Mouse (Mus musculus): ENCODE measurements around the gene Chtop. TPM values are rescaled to one million over a fixed set of nuclear protein-coding genes. Genes with fewer than 3 reads are reported as not detected.

Chtop gene
- polyA plus RNA-seq, 1 experiment from 2014 or later, result 169 TPM

DNA sequence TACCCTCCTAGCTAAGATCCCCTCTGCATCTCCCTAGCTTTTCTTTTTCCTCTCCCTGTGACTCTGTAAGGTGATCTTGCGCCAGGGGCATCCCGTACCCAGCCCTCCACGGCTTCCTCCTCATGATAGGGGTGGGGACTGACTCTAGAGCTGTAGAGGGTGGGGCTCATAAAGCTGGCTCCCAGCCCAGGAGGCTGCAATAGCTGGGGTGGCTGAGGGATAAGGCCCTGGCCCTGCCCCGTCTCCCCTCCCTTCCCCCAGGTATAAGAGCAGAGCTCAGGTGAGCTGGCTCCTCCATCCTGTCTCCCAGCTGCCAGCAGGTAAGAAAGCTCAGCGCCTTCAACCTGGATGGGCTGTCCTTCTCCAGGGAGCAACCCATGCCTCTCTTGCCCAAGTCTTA lies 17.3 kb upstream of the Chtop start, which contains the start of gene S100a14:
Gene S100a14, plus strand, starts transcription at position 277 of the 400 bp plus-strand sequence.
- H3K27ac ChIP-seq (replicated peaks), result no peak within 1 kb of the TSS
- H3K4me2 ChIP-seq, result no peak within 1 kb of the TSS
- H3K36me3 ChIP-seq, result no peaks in the 10 kb centered on the region
- no peaks in the 10 kb centered on the region for H3K27me3 ChIP-seq (replicated peaks)
- H3K9ac ChIP-seq (replicated peaks), result no peak within 1 kb of the TSS
- H3K9me3 ChIP-seq (replicated peaks), result no peaks in the 10 kb centered on the region
- WGBS, result 75% methylated on average over 5 of the region's 5 CpGs
- no peak within 1 kb of the TSS for H3K4me3 ChIP-seq (replicated peaks)
- ATAC-seq (ENCODE audit: low FRiP score), result no peak
- no peaks in the 10 kb centered on the region for H3K4me1 ChIP-seq

DNA sequence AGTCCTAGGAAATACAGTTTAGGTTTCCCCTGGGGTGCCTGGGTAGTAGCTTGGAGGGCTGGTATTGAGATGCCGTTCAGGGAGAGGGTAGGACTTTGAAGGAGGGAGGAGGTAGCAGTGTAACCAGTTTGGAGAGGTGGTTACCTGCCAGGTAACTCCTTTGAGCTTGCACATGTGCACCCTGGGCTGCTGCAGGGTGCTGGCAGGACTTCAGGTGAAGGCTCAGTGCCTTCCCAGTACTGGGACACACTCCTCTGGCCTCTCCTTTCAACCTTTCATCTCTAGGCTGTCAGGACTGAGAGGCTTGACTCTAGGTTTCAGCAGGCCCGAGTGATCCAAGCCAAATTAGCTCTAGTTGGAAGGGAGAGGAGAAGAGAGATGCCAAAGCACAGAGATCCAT lies 16.8 kb upstream of the Chtop start:
- no peaks in the 10 kb centered on the region for H3K9me3 ChIP-seq (replicated peaks)
- no peaks in the 10 kb centered on the region for H3K27me3 ChIP-seq (replicated peaks)
- H3K9ac ChIP-seq (replicated peaks), result no peak overlapping the region
- no peak for ATAC-seq (ENCODE audit: low FRiP score)
- H3K4me2 ChIP-seq, result no peak overlapping the region
- H3K36me3 ChIP-seq, result no peaks in the 10 kb centered on the region
- H3K4me3 ChIP-seq (replicated peaks), result no peak overlapping the region
- H3K27ac ChIP-seq (replicated peaks), result no peak overlapping the region
- no peaks in the 10 kb centered on the region for H3K4me1 ChIP-seq
- 77% methylated on average over 2 of the region's 2 CpGs for WGBS

DNA sequence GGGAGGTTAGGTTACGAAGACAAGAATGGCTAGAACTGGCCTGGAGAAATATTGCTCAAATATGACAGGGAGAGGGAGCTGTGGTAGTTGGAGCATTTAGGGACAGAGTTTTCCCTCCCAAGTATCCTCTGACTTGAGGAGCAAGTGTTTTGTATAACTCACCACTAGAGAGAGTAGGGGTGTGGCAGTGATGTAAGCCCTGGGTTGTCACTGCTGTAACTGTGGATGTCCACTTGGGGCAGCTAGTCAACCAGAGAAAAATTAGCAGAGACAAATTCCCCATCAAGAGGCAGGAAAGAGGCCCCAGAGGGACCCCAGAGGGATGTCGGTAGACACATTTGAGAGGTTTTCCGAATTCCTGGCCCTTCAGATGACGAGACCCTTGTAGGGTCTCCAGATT lies 16.1 kb upstream of the Chtop start:
- ATAC-seq (ENCODE audit: low FRiP score), result no peak
- Histone ChIP-seq H3K4me1 (no peaks in the 10 kb centered on the region), H3K4me3 (replicated peaks) (no peak overlapping the region), H3K9me3 (replicated peaks) (no peaks in the 10 kb centered on the region), H3K9ac (replicated peaks) (no peak overlapping the region), H3K27ac (replicated peaks) (no peak overlapping the region), H3K36me3 (no peaks in the 10 kb centered on the region), H3K27me3 (replicated peaks) (no peaks in the 10 kb centered on the region), H3K4me2 (no peak overlapping the region)
- 73% methylated on average over 4 of the region's 4 CpGs for WGBS

DNA sequence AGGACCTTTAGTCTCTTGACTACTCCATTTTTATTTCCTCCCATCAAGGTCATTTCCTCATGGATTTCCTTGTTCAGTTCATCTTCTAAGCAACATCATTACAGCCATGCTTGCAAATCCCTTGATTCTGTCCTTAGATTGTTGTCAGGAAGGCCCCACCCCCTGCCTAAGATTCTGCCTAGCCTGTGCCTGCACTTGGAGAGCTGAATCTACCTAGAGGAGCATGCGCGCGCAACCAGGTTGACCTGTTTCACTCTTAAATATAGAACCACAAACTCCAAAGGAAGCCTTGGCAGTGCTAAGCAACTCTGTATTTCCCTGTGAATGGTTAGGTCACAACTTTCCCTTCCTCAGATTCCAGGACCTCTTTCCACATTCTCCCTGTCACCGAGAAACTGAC lies 8.4 kb upstream of the Chtop start:
- peaks cover 18% of the 10 kb centered on the region for H3K4me1 ChIP-seq
- no peak overlapping the region for H3K9ac ChIP-seq (replicated peaks)
- no peaks in the 10 kb centered on the region for H3K36me3 ChIP-seq
- peaks cover 27% of the 10 kb centered on the region for H3K27me3 ChIP-seq (replicated peaks)
- no peak for ATAC-seq (ENCODE audit: low FRiP score)
- WGBS, result 83% methylated on average over 4 of the region's 4 CpGs
- H3K9me3 ChIP-seq (replicated peaks), result no peaks in the 10 kb centered on the region
- H3K4me2 ChIP-seq, result no peak overlapping the region
- no peak overlapping the region for H3K27ac ChIP-seq (replicated peaks)
- H3K4me3 ChIP-seq (replicated peaks), result no peak overlapping the region

DNA sequence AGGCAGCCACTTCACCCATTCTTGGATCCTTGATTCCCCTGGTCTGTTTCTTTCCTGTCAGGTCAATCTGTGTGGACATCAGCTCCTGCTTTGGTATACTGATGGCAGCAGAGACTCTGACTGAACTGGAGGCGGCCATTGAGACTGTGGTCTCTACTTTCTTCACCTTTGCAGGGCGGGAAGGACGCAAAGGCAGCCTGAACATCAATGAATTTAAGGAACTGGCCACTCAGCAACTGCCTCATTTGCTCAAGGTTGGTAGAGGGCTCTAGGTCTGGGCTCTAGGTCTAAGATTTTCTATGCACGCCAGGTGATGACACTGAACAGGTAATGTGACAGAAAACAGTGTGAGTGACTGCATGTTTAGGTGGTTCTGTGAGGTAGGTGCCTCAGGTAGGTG lies 6.5 kb upstream of the Chtop start:
- H3K27me3 ChIP-seq (replicated peaks), result peaks cover 29% of the 10 kb centered on the region
- 91% methylated on average over 4 of the region's 4 CpGs for WGBS
- no peak overlapping the region for H3K4me3 ChIP-seq (replicated peaks)
- H3K9ac ChIP-seq (replicated peaks), result no peak overlapping the region
- H3K9me3 ChIP-seq (replicated peaks), result no peaks in the 10 kb centered on the region
- ATAC-seq (ENCODE audit: low FRiP score), result no peak
- H3K4me2 ChIP-seq, result no peak overlapping the region
- H3K36me3 ChIP-seq, result no peaks in the 10 kb centered on the region
- peaks cover 18% of the 10 kb centered on the region for H3K4me1 ChIP-seq
- no peak overlapping the region for H3K27ac ChIP-seq (replicated peaks)

DNA sequence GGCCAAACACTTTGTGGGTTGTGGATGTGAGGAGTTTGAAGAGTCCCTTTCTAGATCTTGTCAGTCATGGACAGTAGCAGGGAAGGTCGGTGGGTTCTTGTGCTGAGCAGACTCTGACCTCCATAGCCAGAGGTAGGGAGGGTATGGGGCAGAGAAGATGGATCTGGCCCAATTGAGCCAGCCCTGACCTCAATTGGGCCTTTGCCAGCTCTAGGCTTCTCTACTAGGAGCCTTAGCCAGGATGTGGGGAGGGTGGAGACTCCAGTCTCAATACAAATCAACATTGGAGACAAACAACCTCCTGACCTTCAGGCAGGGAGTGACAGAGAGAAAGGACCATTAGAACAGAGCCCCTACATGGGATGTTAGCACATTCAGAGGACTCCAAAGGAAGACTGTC lies 5.9 kb upstream of the Chtop start:
- WGBS, result 42% methylated on average over 1 of the region's 1 CpGs
- H3K27me3 ChIP-seq (replicated peaks), result peaks cover 29% of the 10 kb centered on the region
- H3K36me3 ChIP-seq, result no peaks in the 10 kb centered on the region
- ATAC-seq (ENCODE audit: low FRiP score), result no peak
- peak overlapping the region; percentile 34 for H3K4me3 ChIP-seq (replicated peaks)
- H3K4me1 ChIP-seq, result peaks cover 18% of the 10 kb centered on the region
- H3K27ac ChIP-seq (replicated peaks), result no peak overlapping the region
- H3K4me2 ChIP-seq, result peak overlapping the region; percentile 61
- H3K9me3 ChIP-seq (replicated peaks), result no peaks in the 10 kb centered on the region
- H3K9ac ChIP-seq (replicated peaks), result no peak overlapping the region; the same call in 1 of the 2 replicates

DNA sequence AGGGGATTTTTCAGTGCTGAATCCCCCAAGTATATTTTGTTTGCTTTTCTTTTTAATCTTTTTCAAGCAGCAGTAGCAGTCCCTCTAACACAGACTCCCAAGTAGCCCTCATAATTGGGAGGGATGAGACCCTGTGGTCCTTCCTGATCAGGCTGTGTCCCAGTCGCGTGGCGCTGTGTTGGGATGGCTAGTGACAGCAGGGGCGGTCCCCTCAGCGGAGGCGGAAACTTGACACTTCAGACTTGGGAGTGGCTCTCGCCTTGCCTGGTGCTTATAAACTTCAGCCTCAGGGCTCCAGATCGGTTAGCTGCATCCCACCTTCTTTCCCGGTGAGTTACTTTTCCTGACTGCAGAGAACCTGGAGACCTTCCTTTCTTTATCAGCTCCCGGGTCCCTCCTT lies 5.4 kb upstream of the Chtop start:
- H3K27me3 ChIP-seq (replicated peaks), result peaks cover 29% of the 10 kb centered on the region
- H3K4me1 ChIP-seq, result peaks cover 20% of the 10 kb centered on the region
- WGBS, result 3% methylated on average over 10 of the region's 10 CpGs
- H3K36me3 ChIP-seq, result no peaks in the 10 kb centered on the region
- peak overlapping the region; percentile 34 for H3K4me3 ChIP-seq (replicated peaks)
- H3K4me2 ChIP-seq, result peak overlapping the region; percentile 61
- H3K9ac ChIP-seq (replicated peaks), result peak overlapping the region; percentile 37
- peak overlapping the region; percentile 30; the same call in 1 of the 2 replicates for H3K27ac ChIP-seq (replicated peaks)
- ATAC-seq (ENCODE audit: low FRiP score), result no peak; the same call in 1 of the 2 replicates
- H3K9me3 ChIP-seq (replicated peaks), result no peaks in the 10 kb centered on the region

DNA sequence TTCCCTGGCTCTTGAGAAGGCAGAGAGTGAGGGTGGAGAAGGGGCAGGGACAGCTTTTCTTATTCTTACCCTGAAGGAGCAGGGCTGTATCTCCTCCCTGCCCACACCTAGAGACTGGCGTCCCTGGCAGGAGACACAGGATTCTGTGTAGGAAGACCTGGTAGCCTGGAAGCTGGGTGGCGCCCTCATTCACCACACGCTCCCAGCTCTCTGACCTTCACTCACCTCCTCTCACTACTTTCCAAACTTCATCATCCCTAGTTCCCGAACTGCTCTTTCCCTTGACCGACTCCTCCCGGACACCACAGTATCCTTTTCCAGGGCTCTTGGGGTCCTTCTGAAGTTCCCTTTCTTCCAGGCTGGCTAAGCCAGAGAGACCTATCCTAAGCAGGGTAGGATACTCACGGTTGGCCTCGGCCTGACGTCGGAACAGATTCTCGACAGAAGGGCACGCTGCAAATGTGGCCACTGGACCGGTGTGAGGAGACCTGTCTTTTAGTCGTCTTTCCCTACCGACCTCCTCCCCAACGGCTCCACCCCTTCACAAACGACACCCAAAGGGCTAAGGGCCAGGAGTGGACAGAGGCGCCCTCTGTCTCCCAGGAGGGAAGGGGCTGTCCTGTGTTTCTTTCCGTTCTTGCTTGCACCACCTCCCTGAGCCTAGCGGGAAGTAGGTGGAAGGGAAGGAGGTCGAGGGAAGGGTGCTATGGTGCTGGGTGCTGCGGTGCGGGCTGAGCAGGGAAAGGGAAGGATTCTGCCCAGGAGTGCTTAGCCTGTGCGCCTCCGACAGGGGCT lies 4.7 kb upstream of the Chtop start, which contains the start of the genes S100a1 and S100a13:
Gene S100a1, minus strand, starts transcription at position 597 of the 795 bp plus-strand sequence.
Gene S100a13, plus strand, starts transcription at position 640 of the 795 bp plus-strand sequence.
- 5% methylated on average over 25 of the region's 25 CpGs for WGBS
- H3K27me3 ChIP-seq (replicated peaks), result peaks cover 29% of the 10 kb centered on the region
- peak within 1 kb of the TSS; percentile 37 for H3K9ac ChIP-seq (replicated peaks)
- H3K9me3 ChIP-seq (replicated peaks), result no peaks in the 10 kb centered on the region
- peaks cover 22% of the 10 kb centered on the region for H3K4me1 ChIP-seq
- H3K4me2 ChIP-seq, result peak within 1 kb of the TSS; percentile 61
- no peaks in the 10 kb centered on the region for H3K36me3 ChIP-seq
- H3K27ac ChIP-seq (replicated peaks), result peak within 1 kb of the TSS; percentile 30; the same call in 1 of the 2 replicates
- peak within 1 kb of the TSS; percentile 34 for H3K4me3 ChIP-seq (replicated peaks)
- no peak for ATAC-seq (ENCODE audit: low FRiP score)

DNA sequence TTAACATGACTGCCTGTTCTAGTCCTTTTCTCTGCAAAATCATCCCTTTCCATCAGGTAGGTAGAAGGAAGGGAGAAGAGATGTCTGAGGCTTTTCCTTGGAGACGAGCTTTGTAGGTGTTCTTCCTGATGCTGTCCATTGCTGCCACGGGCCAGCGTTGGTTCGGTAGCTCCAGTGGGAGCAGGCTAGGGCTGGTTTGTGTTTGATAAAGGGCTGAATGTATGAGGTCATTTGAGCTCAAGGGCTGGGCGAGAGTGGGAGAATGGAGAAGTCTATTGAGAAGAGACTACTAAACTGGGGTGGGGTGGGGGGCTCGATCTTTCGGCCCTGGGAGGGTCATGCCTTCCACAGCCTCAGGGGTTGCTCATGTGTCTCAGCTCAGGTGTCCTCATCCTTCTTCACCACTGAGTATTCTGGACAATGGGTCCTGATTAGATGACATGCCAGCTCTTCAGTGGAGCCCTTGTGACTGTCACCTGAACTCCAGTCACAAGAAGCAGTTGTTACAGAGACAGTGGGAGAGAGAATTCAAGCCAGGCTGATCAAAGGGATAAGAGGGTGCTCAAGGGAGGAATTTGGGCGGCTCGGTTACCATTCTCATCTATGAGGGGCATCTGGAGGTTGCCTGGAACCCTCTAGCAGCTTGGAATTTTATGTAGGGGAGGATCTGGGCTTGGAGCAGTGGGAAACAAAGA lies 3.8 kb upstream of the Chtop start:
- H3K4me3 ChIP-seq (replicated peaks), result no peak overlapping the region
- H3K9ac ChIP-seq (replicated peaks), result no peak overlapping the region
- no peak overlapping the region for H3K27ac ChIP-seq (replicated peaks)
- H3K4me1 ChIP-seq, result peaks cover 25% of the 10 kb centered on the region
- peaks cover 29% of the 10 kb centered on the region for H3K27me3 ChIP-seq (replicated peaks)
- ATAC-seq (ENCODE audit: low FRiP score), result no peak
- H3K36me3 ChIP-seq, result no peaks in the 10 kb centered on the region
- whole genome bisulfite sequencing, result 79% methylated on average over 9 of the region's 9 CpGs
- H3K4me2 ChIP-seq, result no peak overlapping the region
- no peaks in the 10 kb centered on the region for H3K9me3 ChIP-seq (replicated peaks)

DNA sequence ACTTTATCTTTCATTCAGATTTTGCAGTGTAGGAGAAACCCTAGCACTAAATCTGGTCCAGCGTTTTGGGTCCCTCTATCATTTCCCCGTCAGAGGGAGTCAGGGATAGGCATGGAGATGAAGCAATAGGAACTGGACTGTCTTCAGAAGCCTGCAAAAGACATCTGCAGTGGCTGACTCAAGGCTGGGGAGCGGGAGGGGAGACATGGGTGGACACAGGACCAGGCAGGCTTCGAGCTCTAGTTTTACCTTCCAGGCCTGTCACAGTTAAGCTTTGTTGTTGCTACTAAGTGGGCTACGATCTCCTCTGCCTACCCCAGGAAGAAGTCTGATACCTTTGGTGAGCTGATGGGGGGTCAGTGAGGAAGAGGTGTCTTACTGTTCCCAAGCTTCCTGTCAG lies 3.0 kb upstream of the Chtop start:
- H3K4me1 ChIP-seq, result peaks cover 33% of the 10 kb centered on the region
- H3K27ac ChIP-seq (replicated peaks), result no peak overlapping the region
- no peaks in the 10 kb centered on the region for H3K9me3 ChIP-seq (replicated peaks)
- no peak for ATAC-seq (ENCODE audit: low FRiP score)
- no peak overlapping the region for H3K4me2 ChIP-seq
- H3K9ac ChIP-seq (replicated peaks), result no peak overlapping the region
- whole genome bisulfite sequencing, result 92% methylated on average over 5 of the region's 5 CpGs
- no peaks in the 10 kb centered on the region; the same call in 1 of the 2 replicates for H3K36me3 ChIP-seq
- no peak overlapping the region for H3K4me3 ChIP-seq (replicated peaks)
- H3K27me3 ChIP-seq (replicated peaks), result peaks cover 29% of the 10 kb centered on the region

DNA sequence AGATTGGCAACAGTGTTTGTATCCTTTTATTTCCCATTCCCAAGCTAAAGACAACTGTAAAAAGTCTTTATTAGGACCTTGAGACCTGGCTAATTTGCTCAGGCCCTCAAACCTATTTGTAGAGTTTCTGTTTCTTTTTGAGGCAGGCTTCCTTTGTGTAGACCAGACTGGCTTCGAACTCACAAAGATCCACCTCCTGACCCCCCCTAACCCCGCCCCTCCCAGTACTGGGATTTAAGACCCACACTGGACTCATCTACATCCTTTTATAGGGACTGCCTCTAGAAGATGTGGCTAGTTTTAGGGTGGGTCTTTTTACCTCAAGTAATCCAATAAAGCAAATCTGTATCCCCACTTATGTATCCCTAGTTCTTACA lies 437 bp upstream of the Chtop start:
- WGBS, result 22% methylated on average over 2 of the region's 2 CpGs
- peak overlapping the region; percentile 94 for H3K4me3 ChIP-seq (replicated peaks)
- H3K9ac ChIP-seq (replicated peaks), result no peak overlapping the region

More for the DNA sequence above, 437 bp upstream of the Chtop start:
- peak overlapping the region; percentile 75 for H3K4me2 ChIP-seq
- peaks cover 18% of the 10 kb centered on the region for H3K27me3 ChIP-seq (replicated peaks)
- peaks cover 18% of the 10 kb centered on the region for H3K36me3 ChIP-seq
- ATAC-seq (ENCODE audit: low FRiP score), result peak; percentile 32; the same call in 1 of the 2 replicates
- peak overlapping the region; percentile 95 for H3K27ac ChIP-seq (replicated peaks)
- no peaks in the 10 kb centered on the region for H3K9me3 ChIP-seq (replicated peaks)
- peaks cover 36% of the 10 kb centered on the region for H3K4me1 ChIP-seq
